Mouse (Mus musculus): ENCODE data around the gene Gm44502.

DNA sequence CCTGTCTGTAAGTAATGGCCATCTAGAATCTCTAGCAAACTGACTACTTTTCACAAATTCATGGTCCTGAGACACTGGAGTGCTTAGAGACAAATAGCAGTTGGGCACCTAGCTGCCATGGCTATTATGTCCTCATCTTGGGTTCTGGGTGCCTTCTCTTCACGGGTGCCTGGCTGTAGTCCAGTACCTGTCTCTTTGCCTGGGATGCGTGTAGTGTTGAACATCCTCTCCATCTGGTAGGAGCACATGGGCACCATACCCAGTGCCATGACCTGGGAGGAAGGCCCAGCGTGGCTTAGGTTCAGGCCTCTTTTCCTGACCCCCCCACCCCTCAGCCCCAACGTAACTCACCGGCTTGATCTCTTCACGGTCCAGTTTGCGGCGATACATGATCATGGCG lies 7.6 kb downstream of the Gm44502 start:
- TF ChIP-seq POLR2A (IDR thresholded peaks at IDR 0.05; ENCODE audit: low read depth, low read length) (no peak), CTCF (conservative IDR thresholded peaks at IDR 0.05; ENCODE audit: insufficient read depth, insufficient read length, low read depth, low read length) (no peak)

Measured in kidney, adult 2 months (tissue).